Mouse (Mus musculus) testis, adult 2 months (tissue): ENCODE measurements at regions not wholly inside any gene's neighbourhood (a gene's known extent, or its start where the extent isn't known, plus 50 kb on each side); places are given as distances from the start of the nearest gene placed in this dataset.

Source experiments
- CTCF ChIP-seq: fragments of 200-500 bp; IDR thresholded peaks from 2 replicates; pipeline ENCODE4 v1.5.1; 2012; ENCODE audit warnings: low read depth, mild to moderate bottlenecking, inconsistent platforms, low read length, moderate library complexity; ENCODE audit not compliant: control insufficient read depth, insufficient read depth, insufficient replicate concordance
- POLR2A ChIP-seq: fragments of 200-500 bp; IDR thresholded peaks from 2 replicates; pipeline ENCODE4 v1.6.1; 2012; ENCODE audit warnings: low read depth, mild to moderate bottlenecking, inconsistent platforms, low read length, moderate library complexity; ENCODE audit not compliant: control insufficient read depth

DNA sequence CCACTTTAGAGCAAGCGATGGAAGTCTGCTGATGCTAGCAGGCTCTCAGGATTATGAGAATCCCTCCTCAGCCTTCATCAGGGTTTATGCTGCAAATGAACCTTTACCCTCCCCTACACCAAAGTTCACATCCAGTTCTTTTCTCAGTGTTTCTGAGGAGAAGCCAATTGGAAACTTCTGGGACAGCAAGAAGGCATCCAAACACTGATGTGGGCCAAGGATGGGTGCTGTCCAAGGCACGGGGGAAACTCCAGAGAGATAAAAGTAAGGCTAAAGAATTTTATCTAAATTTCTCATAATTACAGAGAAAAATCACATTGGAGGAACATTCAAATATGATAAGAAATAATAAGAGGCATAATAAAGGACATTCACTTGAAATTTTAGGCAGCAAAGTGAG is 555.0 kb downstream of the Tns3 start:
- no peak for TF ChIP-seq CTCF
- no peak for TF ChIP-seq POLR2A
